Mouse (Mus musculus): ENCODE results near the gene Egfem1.

DNA sequence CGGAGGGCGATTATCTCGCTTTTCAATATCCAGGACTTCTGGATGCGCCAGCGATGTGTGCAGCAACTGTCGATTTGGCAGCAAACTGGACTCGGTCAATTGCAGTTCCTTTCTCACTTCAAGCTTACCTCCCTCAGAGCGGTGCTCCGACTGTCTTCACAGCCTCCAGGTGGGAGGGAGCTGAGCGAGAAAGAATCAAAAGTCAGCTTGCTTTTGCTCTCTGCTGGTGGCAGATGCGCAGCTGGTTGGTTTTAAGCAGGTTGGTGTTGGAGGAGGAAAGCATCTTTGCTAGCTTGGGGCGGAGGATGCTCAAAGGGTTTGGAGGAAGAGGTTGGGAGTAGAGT lies at the start of gene Egfem1:
- TF ChIP-seq CTCF (IDR thresholded peaks at IDR 0.05; ENCODE audit: low read depth) (no peak), EP300 (IDR thresholded peaks at IDR 0.05; ENCODE audit: low read depth) (no peak)
